Mouse (Mus musculus) G1E (cell line): ENCODE measurements around the gene Syn3.

Source experiments
- CTCF ChIP-seq: IDR thresholded peaks from 2 replicates; pipeline ENCODE4 v1.5.1; 2012; ENCODE audit warnings: low read depth, low read length, inconsistent platforms, mixed read lengths
- GATA1 ChIP-seq: IDR thresholded peaks from 2 replicates; pipeline ENCODE4 v1.6.1; 2012; ENCODE audit warnings: borderline replicate concordance, low read length, inconsistent platforms, mixed read lengths
- POLR2AphosphoS5 ChIP-seq: IDR thresholded peaks from 2 replicates; pipeline ENCODE4 v1.6.1; 2012; ENCODE audit warnings: low read depth, low read length, inconsistent platforms; ENCODE audit not compliant: insufficient replicate concordance

DNA sequence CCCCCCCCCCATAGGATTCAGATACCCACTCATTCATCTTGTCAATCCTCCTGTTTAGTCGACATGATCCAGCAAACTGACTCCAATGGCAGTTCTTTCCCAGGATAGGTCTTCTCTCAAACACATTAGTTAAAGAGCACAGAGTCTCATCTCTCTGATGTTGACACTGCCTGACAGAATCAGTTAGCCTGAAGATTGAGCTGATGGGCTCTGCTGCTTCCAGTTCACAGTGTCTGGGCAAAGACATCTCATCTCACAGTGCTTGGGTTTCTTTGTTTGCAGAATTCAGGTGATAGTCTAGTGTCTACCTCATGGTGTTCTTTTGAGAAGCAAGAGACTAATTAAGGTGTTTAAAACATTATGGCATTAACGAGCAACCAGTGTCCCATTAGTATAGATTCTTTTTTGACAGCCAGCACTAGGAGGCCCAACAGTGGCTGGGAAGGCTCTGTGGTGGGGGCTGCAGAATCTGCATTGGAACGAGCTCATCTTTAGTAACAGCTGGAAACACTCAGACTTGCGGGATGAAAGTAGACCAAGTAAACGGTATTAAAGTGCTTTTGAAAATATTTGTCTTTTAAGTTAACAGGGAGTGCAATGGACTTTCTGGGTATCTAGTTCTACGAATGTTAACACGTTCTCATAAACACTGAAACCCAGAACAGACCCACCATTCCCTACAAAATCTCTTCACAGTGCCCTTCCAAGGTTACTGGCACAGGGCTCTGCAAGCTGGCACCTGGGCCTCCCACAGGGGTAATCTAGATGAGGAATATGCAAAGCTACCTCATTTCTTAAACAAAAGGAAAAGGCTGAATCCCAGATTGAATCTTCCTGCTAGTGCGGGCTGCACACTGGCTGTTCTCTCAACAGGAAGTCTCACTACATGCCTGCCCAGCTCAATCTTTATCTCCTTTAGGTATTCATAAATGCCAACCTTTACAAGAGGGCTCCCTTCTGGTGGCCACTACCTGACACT, 24.2 kb downstream of the Syn3 start:
- no peak for TF ChIP-seq CTCF
- no peak for TF ChIP-seq POLR2AphosphoS5
- no peak for TF ChIP-seq GATA1
